ENCODE assay signal across 10 mouse cellular contexts in the genomic region with DNA sequence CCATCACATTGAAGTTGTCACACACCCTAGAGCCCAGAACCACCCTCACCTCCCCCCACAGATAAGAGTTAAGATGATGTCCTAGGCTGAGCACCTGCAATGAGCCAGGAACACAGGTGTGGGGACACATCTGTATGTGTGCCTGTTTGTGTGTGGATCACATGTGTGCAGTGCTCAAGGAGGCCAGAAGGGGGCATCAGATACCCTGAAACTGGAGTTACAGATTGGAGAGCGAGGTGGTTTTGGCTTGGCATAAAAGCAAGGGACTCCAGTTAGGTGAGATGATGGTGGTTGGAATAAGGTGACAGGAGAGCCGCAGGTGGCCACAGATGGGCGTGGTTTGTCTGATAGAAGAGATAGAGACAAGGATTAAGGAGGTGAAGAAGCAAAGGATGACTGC. TPM values are rescaled to one million over a fixed set of nuclear protein-coding genes. Genes with fewer than 3 reads are reported as not detected.
DNase-seq lines count a peak whose midpoint lies in the region; ATAC-seq and TF ChIP-seq lines count a peak whose summit lies in the region.
"Had no signal": no experiment of that assay in that cellular context is flagged by ENCODE, and none has a peak within 500 bp of the region (broad histone marks: within the 10 kb centered on the region; RNA-seq: fewer than 3 reads in every experiment).

No protein-coding gene starts in this region.

- TF ChIP-seq CTCF in forebrain, postnatal 0 days (IDR thresholded peaks at IDR 0.05; ENCODE audit: low read depth) = peak; percentile 65
- peak; percentile 58 for TF ChIP-seq CTCF in liver, adult 2 months (IDR thresholded peaks at IDR 0.05; ENCODE audit: low read depth, low read length)
- TF ChIP-seq CTCF in ES-Bruce4 (IDR thresholded peaks at IDR 0.05; ENCODE audit: low read depth, low read length) = peak; percentile 60

- H3K27ac ChIP-seq in forebrain, postnatal 0 days (ENCODE audit: low read depth, low read length) = no peak overlapping the region
- H3K27ac ChIP-seq in forebrain, embryonic 14.5 days (ENCODE audit: low read depth, low read length) = no peak overlapping the region
- H3K27ac ChIP-seq in liver, adult 2 months (replicated peaks; ENCODE audit: insufficient read depth, low read depth, low read length) = no peak overlapping the region
- H3K27ac ChIP-seq in liver, embryonic 11.5 days (ENCODE audit: low read depth, low read length) = no peak overlapping the region
- H3K27ac ChIP-seq in ES-Bruce4 (ENCODE audit: insufficient read depth, low read length) = no peak overlapping the region

- H3K4me1 ChIP-seq in forebrain, postnatal 0 days (ENCODE audit: insufficient read depth) = peaks cover 12% of the 10 kb centered on the region
- peaks cover 14% of the 10 kb centered on the region; the same call in 1 of the 2 replicates for H3K4me1 ChIP-seq in forebrain, embryonic 14.5 days (ENCODE audit: control insufficient read depth, insufficient read depth, low read length)
- H3K4me1 ChIP-seq in liver, adult 2 months (ENCODE audit: control insufficient read depth, insufficient read depth, low read length) = peaks cover 13% of the 10 kb centered on the region
- peaks cover 7% of the 10 kb centered on the region for H3K4me1 ChIP-seq in liver, embryonic 11.5 days (replicated peaks; ENCODE audit: control insufficient read depth, insufficient read depth, low read length)
- H3K4me1 ChIP-seq in ES-Bruce4 (ENCODE audit: control insufficient read depth, insufficient read depth, low read length) = no peaks in the 10 kb centered on the region

- H3K4me2 ChIP-seq in forebrain, postnatal 0 days (ENCODE audit: low read depth) = no peak overlapping the region
- H3K4me2 ChIP-seq in forebrain, embryonic 14.5 days (ENCODE audit: low read length) = no peak overlapping the region
- H3K4me2 ChIP-seq in liver, embryonic 11.5 days = no peak overlapping the region

- H3K4me3 ChIP-seq in forebrain, postnatal 0 days (ENCODE audit: low read depth, low read length) = no peak overlapping the region
- H3K4me3 ChIP-seq in forebrain, embryonic 14.5 days (ENCODE audit: low read depth, low read length) = no peak overlapping the region
- no peak overlapping the region for H3K4me3 ChIP-seq in liver, adult 2 months (ENCODE audit: insufficient read depth, low read depth, low read length)
- no peak overlapping the region for H3K4me3 ChIP-seq in liver, embryonic 11.5 days (ENCODE audit: low read depth, low read length)
- H3K4me3 ChIP-seq in ES-Bruce4 (ENCODE audit: low read depth, low read length) = no peak overlapping the region

- H3K36me3 ChIP-seq in forebrain, postnatal 0 days (ENCODE audit: insufficient read depth) = no peaks in the 10 kb centered on the region
- H3K36me3 ChIP-seq in forebrain, embryonic 14.5 days (ENCODE audit: control insufficient read depth, insufficient read depth, low read length) = no peaks in the 10 kb centered on the region
- no peaks in the 10 kb centered on the region for H3K36me3 ChIP-seq in liver, adult 2 months (ENCODE audit: control insufficient read depth, insufficient read depth, low read length)
- no peaks in the 10 kb centered on the region for H3K36me3 ChIP-seq in liver, embryonic 11.5 days (ENCODE audit: control insufficient read depth, insufficient read depth, low read length)
- H3K36me3 ChIP-seq in ES-Bruce4 (ENCODE audit: control insufficient read depth, insufficient read depth, low read length, poor library complexity, severe bottlenecking) = no peaks in the 10 kb centered on the region

- DNase-seq in forebrain, postnatal 0 days = no peak
- DNase-seq in forebrain, embryonic 14.5 days (ENCODE audit: low spot score) = no peak
- no peak for DNase-seq in liver, adult 2 months (ENCODE audit: extremely low read depth, low read depth, low spot score)
- no peak for DNase-seq in liver, embryonic 11.5 days (ENCODE audit: low spot score)
- DNase-seq in lung, postnatal 36 days = peak; percentile 10
- DNase-seq in thymus, postnatal 0 days (ENCODE audit: low spot score) = no peak

- ATAC-seq in forebrain, postnatal 0 days = no peak
- ATAC-seq in forebrain, embryonic 14.5 days = no peak
- no peak for ATAC-seq in liver, embryonic 11.5 days (replicated peaks; ENCODE audit: low FRiP score)
- no peak for ATAC-seq in megakaryocyte, adult 5-6 weeks (ENCODE audit: poor library complexity, severe bottlenecking)
- ATAC-seq: inflammation-experienced regulatory T-cells, adult 6 months; Patski had no signal

- H3K79me2 ChIP-seq in liver, adult 2 months (ENCODE audit: control insufficient read depth, insufficient read depth, low read length) = no peaks in the 10 kb centered on the region

- TF ChIP-seq POLR2A in liver, adult 2 months (IDR thresholded peaks at IDR 0.05; ENCODE audit: extremely low read depth, insufficient read depth, low read length) = no peak
- TF ChIP-seq POLR2A in ES-Bruce4 (IDR thresholded peaks at IDR 0.05; ENCODE audit: insufficient read depth, low read length) = no peak

- H3K27me3 ChIP-seq in forebrain, postnatal 0 days (ENCODE audit: insufficient read depth, low read length) = no peaks in the 10 kb centered on the region
- H3K27me3 ChIP-seq in forebrain, embryonic 14.5 days (replicated peaks; ENCODE audit: control insufficient read depth, insufficient read depth, low read length) = no peaks in the 10 kb centered on the region
- H3K27me3 ChIP-seq in liver, adult 2 months (ENCODE audit: control insufficient read depth, insufficient read depth, low read length) = no peaks in the 10 kb centered on the region
- H3K27me3 ChIP-seq in liver, embryonic 11.5 days (replicated peaks; ENCODE audit: control insufficient read depth, insufficient read depth, low read length) = peaks cover 50% of the 10 kb centered on the region
- peaks cover 2% of the 10 kb centered on the region; the same call in 1 of the 2 replicates for H3K27me3 ChIP-seq in ES-Bruce4 (ENCODE audit: control insufficient read depth, insufficient read depth, low read length, poor library complexity, severe bottlenecking)
- H3K27me3 ChIP-seq: Patski had no signal

- TF ChIP-seq EP300 in ES-Bruce4 (IDR thresholded peaks at IDR 0.05; ENCODE audit: insufficient read depth, low read depth, low read length) = no peak

- no peaks in the 10 kb centered on the region for H3K9me3 ChIP-seq in forebrain, postnatal 0 days (ENCODE audit: low read length)
- H3K9me3 ChIP-seq in forebrain, embryonic 14.5 days (replicated peaks; ENCODE audit: control insufficient read depth, low read length) = 0 out of 2 replicates have a peak, but pooled peaks cover 3% of the 10 kb centered on the region
- no peaks in the 10 kb centered on the region for H3K9me3 ChIP-seq in liver, embryonic 11.5 days (ENCODE audit: control insufficient read depth, low read length)
- H3K9me3 ChIP-seq in ES-Bruce4 (replicated peaks; ENCODE audit: control insufficient read depth, insufficient read depth, low read length, poor library complexity, severe bottlenecking) = no peaks in the 10 kb centered on the region

- 86% methylated on average over 3 of the region's 3 CpGs for WGBS in forebrain, postnatal 0 days
- WGBS in forebrain, embryonic 14.5 days = 92% methylated on average over 3 of the region's 3 CpGs
- WGBS in liver, adult 2 months = 96% methylated on average over 3 of the region's 3 CpGs
- WGBS in liver, embryonic 11.5 days = 82% methylated on average over 3 of the region's 3 CpGs

- no peak overlapping the region for H3K9ac ChIP-seq in forebrain, postnatal 0 days
- H3K9ac ChIP-seq in forebrain, embryonic 14.5 days (ENCODE audit: low read length) = no peak overlapping the region
- no peak overlapping the region for H3K9ac ChIP-seq in liver, adult 2 months (ENCODE audit: low read depth, low read length)
- H3K9ac ChIP-seq in liver, embryonic 11.5 days (ENCODE audit: low read depth, low read length) = no peak overlapping the region
- no peak overlapping the region for H3K9ac ChIP-seq in ES-Bruce4 (ENCODE audit: low read depth, poor library complexity, severe bottlenecking)

RNA-seq across cellular contexts. Expression of a gene that starts 4.2 kb away (rescaled TPM):
- 12.9 and 20.6 TPM in 2 replicates for total RNA-seq in forebrain, postnatal 0 days (2014; rRNA removed)
- 4.2 and 5.2 TPM in 2 replicates for polyA plus RNA-seq in forebrain, postnatal 0 days (2015; fragmentation: Nextera tagmentation; extraction: Ambion mirVana)
- 10.6 and 10.7 TPM in 2 replicates for polyA plus RNA-seq in forebrain, embryonic 14.5 days (2014; fragmentation: Nextera tagmentation; extraction: Ambion mirVana)
- 0.74 and 2.0 TPM in 2 replicates for total RNA-seq in liver, adult 2 months (2014; rRNA removed)
- 0.36 and 0.50 TPM in 2 replicates for polyA plus RNA-seq in liver, adult 2 months (2012; rRNA removed)
- 5.0 and 5.6 TPM in 2 replicates for polyA plus RNA-seq in liver, embryonic 11.5 days (2014; fragmentation: Nextera tagmentation; extraction: Ambion mirVana)
- polyA plus RNA-seq in ES-Bruce4 (2011; ENCODE audit: insufficient read depth, insufficient read length, low read depth, missing spikeins) = 13.6 and 15.5 TPM in 2 replicates
- polyA plus RNA-seq in thymus, postnatal 0 days (2015; fragmentation: Nextera tagmentation; extraction: Ambion mirVana) = 3.1 and 3.6 TPM in 2 replicates
- not detected in 2 replicates for total RNA-seq in megakaryocyte, adult 5-6 weeks (2015)
- 0.04 TPM in 1 of 2 replicates, not detected in the other for total RNA-seq in megakaryocyte, adult 5-6 weeks (2017)
